Mouse (Mus musculus) stomach, postnatal 0 days (tissue): ENCODE results near the gene Dab1. TPM values are rescaled to one million over a fixed set of nuclear protein-coding genes. Genes with fewer than 3 reads are reported as not detected.

Source experiments
- ATAC-seq: fragments of 200-750 bp; cut with Nextera tagmentation; 2 replicates; pipeline ENCODE4 v1.8.0; 2017; ENCODE audit not compliant: low FRiP score, low TSS enrichment
- DNase-seq: peaks from one replicate; pipeline ENCODE4 v3.0.0-alpha.2; 2016; ENCODE audit warnings: low spot score
- H3K27ac ChIP-seq: fragments of 300-500 bp; sonication (generic); replicated peaks from 2 replicates; pipeline ENCODE4 v1.5.1; 2014; ENCODE audit warnings: mild to moderate bottlenecking, control low read depth
- H3K27me3 ChIP-seq: fragments of 300-500 bp; sonication (generic); 2 replicates; pipeline ENCODE4 v1.6.1; 2014; ENCODE audit warnings: low read length; ENCODE audit not compliant: control insufficient read depth, insufficient read depth
- H3K36me3 ChIP-seq: fragments of 300-500 bp; sonication (generic); 2 replicates; pipeline ENCODE4 v1.6.1; 2014; ENCODE audit warnings: low read length, mixed read lengths; ENCODE audit not compliant: control insufficient read depth, insufficient read depth
- H3K4me1 ChIP-seq: fragments of 300-500 bp; sonication (generic); replicated peaks from 2 replicates; pipeline ENCODE4 v1.6.1; 2014; ENCODE audit warnings: antibody characterized with exemption; ENCODE audit not compliant: control insufficient read depth, insufficient read depth
- H3K4me2 ChIP-seq: fragments of 300-500 bp; sonication (generic); replicated peaks from 2 replicates; pipeline ENCODE4 v1.6.1; 2014; ENCODE audit warnings: low read depth, mild to moderate bottlenecking, control low read depth, moderate library complexity
- H3K4me3 ChIP-seq: fragments of 300-500 bp; sonication (generic); 2 replicates; pipeline ENCODE4 v1.5.1; 2014; ENCODE audit warnings: low read depth, low read length, control low read depth
- H3K9ac ChIP-seq: fragments of 300-500 bp; sonication (generic); 2 replicates; pipeline ENCODE4 v1.6.1; 2014; ENCODE audit warnings: mild to moderate bottlenecking, low read length, control low read depth, mixed read lengths
- H3K9me3 ChIP-seq: fragments of 300-500 bp; sonication (generic); 2 replicates; pipeline ENCODE4 v1.6.1; 2016; ENCODE audit warnings: low read length; ENCODE audit not compliant: control insufficient read depth
- CTCF ChIP-seq: IDR thresholded peaks from 2 replicates; pipeline ENCODE4 v1.5.1; 2016; ENCODE audit warnings: antibody characterized with exemption, low read depth, mild to moderate bottlenecking, moderate library complexity
- EP300 ChIP-seq: optimal IDR thresholded peaks from 2 replicates; pipeline ENCODE3; 2016; ENCODE audit warnings: antibody characterized with exemption
- WGBS: fragments of 180-500 bp; shearing (Covaris S2); extraction: QIAGEN DNeasy Blood & Tissue Kit; methylation state at CpG from one replicate; pipeline ENCODE4 v1.1.7; 2014; 5-methylcytosine and 5-hydroxymethylcytosine counted together
- polyA plus RNA-seq: library from polyadenylated mRNA; unstranded; fragments of >200 nt; fragmentation: Nextera tagmentation; extraction: Ambion mirVana; gene quantifications from 2 replicates; pipeline ENCODE4 v1.2.1, GENCODE M21; 2015

Dab1 gene
- polyA plus RNA-seq, 1 experiment from 2014 or later = 7.4 TPM

- no peaks in the 10 kb centered on the region for H3K27me3 ChIP-seq
- H3K27ac ChIP-seq = no peak overlapping the region
- no peaks in the 10 kb centered on the region for H3K4me1 ChIP-seq
- DNase-seq = no peak
- H3K4me2 ChIP-seq = no peak overlapping the region
- H3K36me3 ChIP-seq = no peaks in the 10 kb centered on the region
- no peak overlapping the region for H3K9ac ChIP-seq
- no peaks in the 10 kb centered on the region for H3K9me3 ChIP-seq
- H3K4me3 ChIP-seq = no peak overlapping the region
- 65% methylated on average over 2 of the region's 2 CpGs for WGBS
- TF ChIP-seq EP300 = no peak
- TF ChIP-seq CTCF = no peak
- no peak for ATAC-seq
These were observed 688.6 kb downstream of the Dab1 start for GRCm38 (mm10) chr4:104307781-104308180.

- no peak for DNase-seq
- H3K9me3 ChIP-seq = no peaks in the 10 kb centered on the region
- no peak for ATAC-seq
- H3K9ac ChIP-seq = no peak overlapping the region
- no peaks in the 10 kb centered on the region for H3K27me3 ChIP-seq
- no peaks in the 10 kb centered on the region for H3K36me3 ChIP-seq
- no peak overlapping the region for H3K27ac ChIP-seq
- WGBS = 69% methylated on average over 5 of the region's 5 CpGs
- no peak overlapping the region for H3K4me2 ChIP-seq
- TF ChIP-seq CTCF = no peak
- H3K4me1 ChIP-seq = no peaks in the 10 kb centered on the region
- no peak overlapping the region for H3K4me3 ChIP-seq
These were observed 707.1 kb downstream of the Dab1 start for GRCm38 (mm10) chr4:104326221-104326620.

- Histone ChIP-seq H3K36me3 (no peaks in the 10 kb centered on the region), H3K9ac (no peak overlapping the region), H3K4me1 (no peaks in the 10 kb centered on the region), H3K27ac (no peak overlapping the region), H3K9me3 (no peaks in the 10 kb centered on the region), H3K4me3 (no peak overlapping the region), H3K4me2 (no peak overlapping the region), H3K27me3 (no peaks in the 10 kb centered on the region)
- no peak for TF ChIP-seq CTCF
- TF ChIP-seq EP300 = no peak
- WGBS = 42% methylated on average over 6 of the region's 6 CpGs
- ATAC-seq (no peak), DNase-seq (no peak)
These were observed 712.7 kb downstream of the Dab1 start for GRCm38 (mm10) chr4:104331896-104332295.

DNA sequence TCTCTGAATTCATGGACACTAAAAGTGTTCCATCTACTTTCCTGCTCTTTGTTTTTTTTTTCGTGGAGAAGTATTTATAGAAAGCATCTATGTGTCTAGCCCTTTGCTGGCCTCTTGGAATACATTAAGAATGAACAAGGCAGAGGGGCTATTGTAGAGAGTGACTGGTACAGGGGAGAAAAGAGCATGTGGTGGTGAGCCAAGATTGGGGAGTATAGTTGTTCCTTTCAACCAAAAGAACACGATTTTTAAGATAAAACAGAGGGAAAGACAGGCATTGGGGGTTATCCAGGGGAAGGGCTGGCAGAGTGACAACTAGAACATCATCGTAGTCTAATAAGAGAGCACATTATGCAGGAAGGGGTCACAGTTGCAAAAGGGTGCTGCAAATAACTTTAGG is 713.2 kb downstream of the Dab1 start:
- Histone ChIP-seq H3K27ac (no peak overlapping the region), H3K36me3 (no peaks in the 10 kb centered on the region), H3K4me3 (no peak overlapping the region), H3K4me1 (no peaks in the 10 kb centered on the region), H3K9ac (no peak overlapping the region), H3K4me2 (no peak overlapping the region), H3K27me3 (no peaks in the 10 kb centered on the region), H3K9me3 (no peaks in the 10 kb centered on the region)
- TF ChIP-seq EP300 (no peak), CTCF (no peak)
- WGBS = 50% methylated on average over 3 of the region's 3 CpGs
- DNase-seq (no peak), ATAC-seq (no peak)

DNA sequence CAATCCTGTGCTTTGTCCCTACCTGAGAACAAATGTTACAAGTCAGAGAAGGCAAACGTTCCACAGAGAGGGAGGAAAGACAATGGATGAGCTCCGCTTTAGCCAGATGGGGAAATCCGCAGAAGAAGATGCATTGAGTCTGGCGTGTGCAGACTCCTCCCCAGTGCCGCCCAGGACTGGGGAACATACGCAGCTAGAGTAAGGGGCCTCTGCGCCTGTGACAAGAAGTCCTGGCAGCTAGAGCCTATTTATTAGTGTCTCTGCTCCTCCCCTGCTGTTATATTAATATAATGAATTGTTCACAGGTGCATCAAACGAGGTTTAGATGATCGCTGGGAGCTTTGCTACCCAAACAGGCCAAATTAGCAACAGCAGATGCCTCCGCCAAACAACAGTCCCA is 718.1 kb downstream of the Dab1 start:
- Histone ChIP-seq H3K9me3 (no peaks in the 10 kb centered on the region), H3K27me3 (no peaks in the 10 kb centered on the region), H3K27ac (no peak overlapping the region), H3K9ac (no peak overlapping the region), H3K4me3 (no peak overlapping the region), H3K4me2 (no peak overlapping the region), H3K36me3 (no peaks in the 10 kb centered on the region), H3K4me1 (no peaks in the 10 kb centered on the region)
- WGBS = 75% methylated on average over 10 of the region's 10 CpGs
- DNase-seq (no peak), ATAC-seq (no peak)
- TF ChIP-seq EP300 (no peak), CTCF (no peak)

GRCm38 (mm10) chr4:104338382-104338781 is 719.2 kb downstream of the Dab1 start:
- H3K36me3 ChIP-seq = no peaks in the 10 kb centered on the region
- WGBS = 91% methylated on average over 2 of the region's 2 CpGs
- DNase-seq (no peak), ATAC-seq (no peak)
- H3K4me1 ChIP-seq = no peaks in the 10 kb centered on the region
- H3K27me3 ChIP-seq = no peaks in the 10 kb centered on the region
- H3K9ac ChIP-seq = no peak overlapping the region
- H3K9me3 ChIP-seq = no peaks in the 10 kb centered on the region
- no peak overlapping the region for H3K27ac ChIP-seq
- H3K4me3 ChIP-seq = no peak overlapping the region
- H3K4me2 ChIP-seq = no peak overlapping the region
- TF ChIP-seq EP300 = no peak
- no peak for TF ChIP-seq CTCF
